Mouse (Mus musculus) kidney, postnatal 14 days (tissue): ENCODE results near the gene Nphs2.
"Not testable (repeated sequence)": the region's sequence is repeated elsewhere in the genome, so short reads cannot be mapped to it uniquely, and the experiment has no call there.

Experiments
- DNase-seq: peaks from one replicate; pipeline ENCODE4 v3.0.0; 2022; ENCODE audit warnings: mixed read lengths

The Nphs2 gene

GRCm38 (mm10) chr1:156310630-156311029 lies at the start of gene Nphs2:
Gene Nphs2, plus strand, starts transcription at chr1:156310727.
- DNase-seq, result no peak

- peak; percentile 69 for DNase-seq
Observed at GRCm38 (mm10) chr1:156263352-156263751, 47.2 kb upstream of the Nphs2 start.

GRCm38 (mm10) chr1:156263946-156264345 lies 46.6 kb upstream of the Nphs2 start:
- no peak for DNase-seq

GRCm38 (mm10) chr1:156268546-156268945 lies 42.0 kb upstream of the Nphs2 start:
- peak; percentile 4 for DNase-seq

GRCm38 (mm10) chr1:156270471-156270870 lies 40.1 kb upstream of the Nphs2 start:
- no peak for DNase-seq

- DNase-seq, result no peak
Observed at GRCm38 (mm10) chr1:156271654-156272053, 38.9 kb upstream of the Nphs2 start.

- no peak for DNase-seq
Observed at GRCm38 (mm10) chr1:156273647-156274046, 36.9 kb upstream of the Nphs2 start.

- DNase-seq, result no peak
Observed at GRCm38 (mm10) chr1:156280131-156280530, 30.4 kb upstream of the Nphs2 start.

- no peak for DNase-seq
Observed at GRCm38 (mm10) chr1:156284207-156284606, 26.3 kb upstream of the Nphs2 start.

GRCm38 (mm10) chr1:156284851-156285540 lies 25.5 kb upstream of the Nphs2 start:
- DNase-seq, result no peak

- DNase-seq, result no peak
Observed at GRCm38 (mm10) chr1:156285541-156285896, 25.0 kb upstream of the Nphs2 start.

- DNase-seq, result no peak
Observed at GRCm38 (mm10) chr1:156288556-156289221, 21.8 kb upstream of the Nphs2 start.

GRCm38 (mm10) chr1:156289222-156289587 lies 21.3 kb upstream of the Nphs2 start:
- DNase-seq, result not testable (repeated sequence)

GRCm38 (mm10) chr1:156290016-156290415 lies 20.5 kb upstream of the Nphs2 start:
- no peak for DNase-seq

- peak; percentile 48 for DNase-seq
Observed at GRCm38 (mm10) chr1:156302911-156303749, 7.4 kb upstream of the Nphs2 start, which contains the start of gene Tdrd5. Gene Tdrd5, minus strand, starts transcription at chr1:156303664.

GRCm38 (mm10) chr1:156308595-156308994 lies 1.9 kb upstream of the Nphs2 start:
- DNase-seq, result no peak

GRCm38 (mm10) chr1:156323126-156323525 lies 12.6 kb downstream of the Nphs2 start:
- no peak for DNase-seq

GRCm38 (mm10) chr1:156340847-156341246 lies 30.3 kb downstream of the Nphs2 start:
- no peak for DNase-seq

- DNase-seq, result no peak
Observed at GRCm38 (mm10) chr1:156344433-156344832, 33.9 kb downstream of the Nphs2 start.

GRCm38 (mm10) chr1:156345633-156346032 lies 35.1 kb downstream of the Nphs2 start:
- DNase-seq, result no peak

- no peak for DNase-seq
Observed at GRCm38 (mm10) chr1:156349031-156349430, 38.5 kb downstream of the Nphs2 start.

GRCm38 (mm10) chr1:156350441-156350840 lies 39.9 kb downstream of the Nphs2 start:
- no peak for DNase-seq

GRCm38 (mm10) chr1:156352466-156352865 lies 41.9 kb downstream of the Nphs2 start:
- no peak for DNase-seq

GRCm38 (mm10) chr1:156365740-156366139 lies 55.2 kb downstream of the Nphs2 start, which contains the start of gene Gm2000:
Gene Gm2000, plus strand, starts transcription at chr1:156366040.
- DNase-seq, result no peak
